Mouse (Mus musculus): ENCODE results near the gene Catsperb.

- no peak for TF ChIP-seq CTCF (IDR thresholded peaks at IDR 0.05; ENCODE audit: control insufficient read depth, insufficient read depth, low read length)
- no peak for TF ChIP-seq POLR2A (IDR thresholded peaks at IDR 0.05; ENCODE audit: borderline replicate concordance, control insufficient read depth, low read depth, low read length)
These were observed 228.7 kb downstream of the Catsperb start for GRCm38 (mm10) chr12:101633137-101633536.

Data from bone marrow, adult 2 months (tissue).